Mouse (Mus musculus) kidney, postnatal 14 days (tissue): ENCODE measurements around the gene Psmd12.
"Not testable (repeated sequence)": the region's sequence is repeated elsewhere in the genome, so short reads cannot be mapped to it uniquely, and the experiment has no call there.

Source experiments
- DNase-seq: peaks from one replicate; pipeline ENCODE4 v3.0.0; 2022; ENCODE audit warnings: mixed read lengths

Psmd12 gene

DNA sequence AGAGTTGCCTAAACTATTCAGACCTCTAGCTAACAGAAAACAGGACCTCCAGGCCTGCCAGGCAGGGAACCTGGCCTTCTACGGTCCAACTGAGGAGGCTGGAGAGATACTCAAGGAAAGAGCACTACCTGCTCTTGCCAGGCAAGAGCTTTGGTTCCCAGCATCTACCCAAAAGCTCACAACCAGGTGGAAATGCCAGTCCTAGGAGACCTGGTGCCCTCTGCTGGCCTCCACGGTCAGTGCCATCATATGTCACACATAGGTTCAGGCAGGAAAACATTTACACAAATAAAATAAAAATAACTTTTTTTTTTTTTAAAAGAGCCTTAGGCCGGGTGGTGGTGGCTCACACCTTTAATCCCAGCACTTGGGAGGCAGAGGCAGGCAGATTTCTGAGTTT lies 16.8 kb upstream of the Psmd12 start:
- no peak for DNase-seq

DNA sequence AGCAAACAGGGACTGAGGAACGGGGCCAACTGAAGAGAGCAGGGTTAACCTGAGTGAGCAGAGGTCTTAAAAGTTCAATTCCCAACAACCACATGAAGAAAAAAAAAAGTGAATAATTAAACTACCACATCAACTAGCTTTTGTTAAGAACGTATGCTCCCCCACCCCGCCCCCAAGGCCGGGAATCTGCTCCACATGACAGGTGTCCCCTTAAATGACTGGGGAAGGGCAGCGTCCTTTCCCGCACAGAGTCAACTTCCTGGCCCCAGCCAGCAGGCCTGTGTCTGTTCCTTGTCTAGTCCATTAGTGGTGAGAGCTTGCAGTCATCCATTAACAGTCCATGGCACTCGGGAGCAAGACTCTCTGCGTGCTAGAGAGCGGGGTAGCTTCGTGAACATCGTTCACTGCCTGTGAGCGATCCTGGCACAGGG lies 16.0 kb upstream of the Psmd12 start:
- DNase-seq: peak; percentile 45

DNA sequence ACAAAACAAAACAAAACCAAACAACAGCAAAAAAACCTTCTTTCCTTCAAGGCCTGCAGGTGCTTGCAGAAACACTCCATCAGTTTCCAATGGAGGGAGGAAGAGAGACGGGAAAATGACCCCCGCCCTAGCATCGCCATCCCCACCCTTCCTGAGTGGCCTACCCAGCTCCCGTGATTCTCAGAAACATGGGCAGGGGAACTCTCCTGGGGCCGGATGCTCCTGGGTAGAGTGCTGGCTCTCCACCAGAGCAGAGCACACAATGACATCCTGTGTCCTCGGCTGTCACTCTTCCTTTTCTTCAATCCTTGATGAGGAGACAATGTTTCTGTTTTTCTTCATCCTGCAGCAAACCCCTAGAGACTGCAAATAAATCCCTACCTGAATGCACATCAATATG lies 15.1 kb upstream of the Psmd12 start:
- DNase-seq: peak; percentile 43

DNA sequence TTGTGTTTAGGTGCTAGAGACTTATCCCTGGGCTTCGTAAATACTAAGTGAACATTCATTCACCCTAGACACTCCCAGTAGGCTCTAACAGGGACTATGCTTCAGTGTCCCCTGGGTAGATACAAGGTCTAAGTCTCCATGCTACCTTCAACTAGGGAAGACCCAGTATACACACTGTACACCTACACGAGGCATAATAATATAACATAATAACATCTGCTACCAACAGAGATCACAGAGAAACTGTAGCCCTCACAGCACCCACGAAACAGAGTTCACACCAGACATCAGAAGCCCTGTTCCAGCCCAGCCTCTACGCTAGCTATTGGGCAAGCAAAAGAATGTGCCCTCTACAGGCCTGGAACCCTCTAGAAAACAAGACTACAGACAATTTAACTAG lies 14.2 kb upstream of the Psmd12 start:
- DNase-seq: no peak

DNA sequence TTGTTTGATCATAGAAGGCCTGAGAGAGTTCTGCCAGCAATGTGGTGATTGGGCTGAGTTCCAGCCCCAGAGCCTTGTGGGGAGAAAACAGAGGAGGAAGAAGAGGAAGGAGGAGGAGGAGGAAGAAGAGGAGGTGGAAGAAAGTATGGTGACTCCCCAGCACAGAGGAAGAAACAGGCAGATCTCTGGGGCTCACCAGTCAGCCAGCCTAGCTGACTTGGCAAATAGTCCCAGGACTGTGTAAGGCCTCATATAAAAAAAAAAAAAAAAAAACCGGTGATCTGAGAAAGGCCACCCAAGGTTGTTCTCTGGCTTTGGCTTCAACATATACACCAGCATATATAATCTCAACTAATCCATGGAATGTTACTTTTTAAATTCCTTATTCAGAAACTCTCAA lies 13.3 kb upstream of the Psmd12 start:
- no peak for DNase-seq

DNA sequence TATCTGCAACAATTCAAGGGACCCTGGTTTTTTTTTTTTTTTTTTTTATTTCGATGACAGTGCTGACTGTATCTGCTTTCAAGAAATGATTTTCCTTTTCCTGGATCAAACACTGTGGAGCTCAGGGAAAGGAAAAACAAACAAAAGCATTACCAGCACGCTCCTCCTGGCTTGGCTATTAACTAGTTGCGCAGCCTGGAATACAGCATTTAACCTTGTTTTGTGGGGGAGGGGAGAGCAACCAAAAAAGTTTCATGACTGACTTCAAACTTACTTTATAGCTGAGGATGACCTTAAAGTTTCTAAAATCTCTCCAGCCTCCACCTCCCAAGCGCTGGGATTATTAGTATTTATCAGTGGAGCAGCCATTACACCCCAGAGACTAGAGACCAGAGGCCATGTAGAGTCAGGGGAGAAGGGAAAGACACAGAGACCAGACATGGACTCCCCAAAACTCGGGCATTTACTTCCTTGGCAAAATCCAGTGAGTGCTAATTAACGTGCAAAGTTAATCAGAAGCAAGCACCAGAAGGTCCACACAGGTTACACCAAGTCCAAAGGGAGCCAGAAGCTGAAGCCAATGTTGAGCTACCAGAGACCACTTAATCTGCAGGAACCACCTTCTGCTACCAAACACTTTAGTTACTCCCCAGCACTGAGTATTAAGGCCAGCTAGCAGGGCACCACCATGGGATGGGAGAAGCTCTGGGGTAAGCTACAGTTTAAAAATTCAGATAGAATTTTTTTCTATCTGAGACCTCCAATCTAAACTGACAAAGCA lies 12.5 kb upstream of the Psmd12 start:
- DNase-seq: peak; percentile 39

DNA sequence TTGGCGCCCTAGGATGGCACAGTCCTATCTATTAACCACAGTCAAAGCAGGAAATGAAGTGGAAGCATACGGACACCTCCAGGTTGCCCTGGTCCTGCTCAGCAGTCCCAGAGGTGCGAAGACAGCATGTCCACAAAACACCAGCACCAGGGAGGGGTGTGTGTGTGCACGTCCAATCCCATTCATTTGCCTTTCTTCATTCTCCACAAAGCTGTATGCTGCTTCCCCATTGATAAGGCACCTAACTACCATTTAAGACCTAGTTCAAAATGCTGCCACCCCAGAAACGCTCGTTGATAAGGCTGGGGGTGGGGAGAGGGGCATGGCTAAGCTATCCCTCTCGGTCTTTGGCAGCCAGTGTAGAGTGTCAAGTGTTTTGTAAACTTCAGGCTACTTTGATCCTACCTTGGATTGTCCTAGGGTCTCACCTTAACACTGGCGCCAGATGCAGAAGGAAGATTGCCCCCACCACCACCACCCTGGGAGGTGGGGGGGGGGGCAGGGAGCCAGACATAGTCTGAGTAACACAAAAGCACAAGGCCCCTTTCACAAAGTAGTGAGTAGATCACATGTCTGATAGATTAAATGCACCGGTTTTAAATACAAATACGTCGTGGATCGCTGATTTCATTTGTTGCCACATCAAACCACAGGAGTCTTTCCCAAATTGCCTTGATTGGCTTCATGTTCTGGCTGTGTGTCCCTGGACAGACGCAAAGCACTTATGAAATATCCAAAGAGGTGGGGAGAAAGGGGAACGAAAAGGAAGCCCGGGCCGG lies 10.8 kb upstream of the Psmd12 start:
- DNase-seq: no peak

DNA sequence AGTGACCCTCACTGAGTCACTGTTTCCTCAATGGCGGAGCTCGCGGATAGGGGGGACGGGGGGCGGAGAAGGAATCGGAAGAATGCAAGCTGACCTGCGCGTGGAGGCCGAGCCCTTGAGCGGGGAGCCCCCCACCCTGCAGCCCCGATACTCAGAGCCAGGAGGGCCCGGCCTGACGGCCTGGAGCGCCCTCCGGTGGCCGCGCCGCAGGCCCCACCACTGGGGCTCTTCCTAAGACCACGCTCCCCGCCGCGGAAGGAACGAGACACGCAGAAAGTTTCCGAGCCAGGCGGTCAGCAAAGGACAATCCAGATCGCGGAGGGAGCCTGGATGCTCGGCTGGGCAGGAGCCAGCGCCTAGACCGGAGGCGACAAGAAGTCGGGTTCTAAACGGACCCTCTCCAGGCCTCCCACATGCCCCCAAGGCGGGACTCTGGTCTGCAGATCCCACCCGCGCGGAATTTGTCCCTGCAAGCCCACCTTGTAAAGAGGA lies 10.2 kb upstream of the Psmd12 start:
- peak; percentile 89 for DNase-seq

DNA sequence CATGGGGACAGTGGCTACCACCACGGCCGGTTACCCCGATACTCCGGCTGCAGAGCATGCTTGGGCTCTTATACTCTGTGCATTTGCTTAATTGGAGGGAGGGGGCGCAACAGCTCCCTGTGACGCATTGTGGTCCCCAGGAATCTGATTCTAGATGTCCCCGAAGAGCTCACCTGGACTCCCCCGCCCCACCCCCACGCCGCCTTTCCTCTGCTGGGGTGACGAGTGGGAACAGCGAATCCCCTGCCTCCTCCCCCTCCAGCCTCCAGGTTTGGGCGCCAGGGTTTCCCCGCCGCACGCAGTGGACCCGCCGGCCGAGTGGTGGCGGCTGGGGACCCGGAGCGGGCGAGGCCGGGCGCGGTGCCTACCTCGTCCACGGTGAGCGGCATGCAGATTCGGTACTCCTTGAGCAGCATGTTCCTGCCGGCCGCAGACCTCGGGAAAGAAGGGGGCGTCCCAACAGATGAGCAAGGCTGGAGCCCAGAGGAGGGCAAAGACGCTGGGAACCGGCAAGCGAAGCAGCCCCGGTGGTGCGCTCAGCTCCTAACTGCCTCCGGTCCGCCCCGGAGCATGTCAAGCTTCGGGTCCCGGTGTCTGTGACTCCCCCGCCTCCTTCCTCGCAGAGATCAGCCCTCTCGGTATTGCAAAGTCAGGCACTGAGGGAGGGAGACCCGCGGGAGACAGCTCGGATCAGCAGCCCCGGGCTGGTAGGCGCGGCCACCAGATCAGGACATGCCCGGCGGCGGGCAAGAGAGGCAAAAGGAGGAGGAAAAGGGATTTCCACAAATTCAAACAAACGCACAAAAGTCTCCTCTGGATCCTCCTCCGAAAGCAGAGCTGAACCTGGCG lies 9.5 kb upstream of the Psmd12 start:
- DNase-seq: peak; percentile 75

DNA sequence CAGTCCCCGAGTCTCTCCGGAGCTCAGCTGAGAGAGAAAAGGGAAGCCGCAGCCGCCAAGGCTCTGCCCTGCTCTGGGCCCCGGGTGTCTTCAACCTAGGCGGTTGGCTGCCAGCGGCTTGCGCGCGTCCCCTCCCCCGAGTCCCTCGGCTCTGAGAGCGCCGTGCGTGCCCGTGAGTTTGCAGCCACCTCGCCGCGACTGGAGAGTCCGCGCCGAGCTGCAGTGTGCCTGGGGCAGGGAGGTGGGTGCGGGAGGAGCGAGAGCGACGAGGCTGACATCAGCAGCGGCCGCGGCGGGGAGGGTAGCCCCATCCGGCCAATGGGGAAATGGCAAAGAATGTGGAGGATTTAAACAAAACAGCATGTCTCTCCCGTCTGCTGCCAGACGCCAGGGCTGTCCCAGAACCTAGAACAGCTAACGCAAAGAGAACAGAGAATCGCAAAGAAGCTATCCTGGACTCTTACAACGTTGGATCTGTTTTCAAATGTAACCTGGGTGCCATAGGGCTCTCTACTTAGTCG lies 8.7 kb upstream of the Psmd12 start, which contains the start of gene Pitpnc1:
TSS of gene Pitpnc1 (minus strand) at position 179 of the 521 bp plus-strand sequence.
- peak; percentile 92 for DNase-seq

DNA sequence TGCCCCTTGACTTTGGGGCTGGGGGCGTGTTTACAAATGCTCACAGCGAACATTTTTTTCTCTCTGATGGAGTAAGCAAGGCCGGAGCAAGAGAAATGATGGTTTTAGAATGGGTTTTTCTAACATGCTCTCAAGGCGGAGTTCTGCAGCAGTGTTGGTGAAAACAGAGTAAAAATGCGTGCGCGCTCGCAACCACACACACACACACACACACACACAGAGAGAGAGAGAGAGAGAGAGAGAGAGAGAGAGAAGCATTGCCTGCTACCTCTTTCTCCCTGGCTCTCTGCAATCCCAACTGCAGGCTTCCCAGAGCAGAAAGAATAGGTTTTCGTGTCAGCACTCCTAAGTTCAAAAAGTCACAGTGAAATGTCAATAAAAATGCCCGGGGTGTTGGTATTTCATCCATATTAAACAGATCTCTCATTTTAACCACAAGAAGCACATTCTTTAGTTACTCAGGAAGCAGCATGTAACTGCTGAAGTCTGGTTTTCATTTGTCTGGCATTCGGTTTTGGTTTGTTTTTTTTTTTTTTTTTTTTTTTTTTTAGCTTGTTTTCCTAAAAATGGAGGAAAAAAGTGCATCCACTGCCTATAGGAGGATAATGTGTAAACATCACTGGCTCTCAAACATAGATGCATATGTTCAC lies 8.1 kb upstream of the Psmd12 start:
- DNase-seq: peak; percentile 25

DNA sequence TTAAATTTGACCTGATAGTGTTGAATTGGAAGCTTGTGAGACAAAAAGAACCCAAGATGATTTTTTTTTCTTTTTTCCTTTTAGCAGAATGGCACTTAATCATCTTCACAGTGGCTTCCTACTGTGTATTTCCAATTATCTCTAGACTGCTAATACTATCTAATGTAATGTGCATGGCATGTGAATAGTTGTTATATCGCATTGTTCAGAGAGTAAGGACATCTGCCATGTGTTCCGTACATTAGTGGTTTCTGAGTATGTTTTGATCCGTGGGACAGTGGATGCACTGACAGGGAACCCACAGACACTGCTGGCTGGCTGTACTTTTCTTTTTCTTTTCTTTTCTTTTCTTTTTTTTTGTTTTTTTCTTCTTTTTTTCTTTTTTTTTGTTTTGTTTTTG lies 7.0 kb upstream of the Psmd12 start:
- DNase-seq: no peak

DNA sequence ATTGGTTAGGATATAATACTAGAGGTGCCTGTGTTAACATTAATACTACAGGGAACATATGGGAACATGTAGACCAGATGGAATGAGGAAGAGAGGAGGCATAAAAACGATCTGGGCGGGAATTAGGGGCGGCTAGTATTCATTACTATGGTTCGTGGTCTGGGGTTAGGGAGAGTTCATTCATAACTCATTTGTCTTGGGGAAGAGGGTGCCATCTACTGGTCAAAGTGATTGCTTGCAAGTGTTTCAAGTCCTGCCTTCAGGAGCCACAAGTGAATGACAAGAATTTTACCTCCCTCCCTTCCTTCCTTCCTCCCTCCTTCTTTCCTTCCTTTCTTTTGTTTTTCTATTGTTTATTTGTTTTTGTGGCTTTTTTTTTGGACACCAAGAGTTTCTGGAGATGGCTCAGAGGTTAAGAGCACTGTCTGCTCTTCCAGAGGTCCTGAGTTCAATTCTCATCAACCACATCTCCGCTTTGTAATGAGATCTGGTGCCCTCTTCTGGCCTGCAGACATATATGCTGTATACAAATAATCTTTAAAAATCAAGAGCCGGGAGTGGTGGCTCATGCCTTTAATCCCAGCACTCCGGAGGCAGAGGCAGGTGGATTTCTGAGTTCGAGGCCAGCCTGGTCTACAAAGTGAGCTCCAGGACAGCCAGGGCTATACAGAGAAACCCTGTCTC lies 6.0 kb upstream of the Psmd12 start:
- peak; percentile 81 for DNase-seq

DNA sequence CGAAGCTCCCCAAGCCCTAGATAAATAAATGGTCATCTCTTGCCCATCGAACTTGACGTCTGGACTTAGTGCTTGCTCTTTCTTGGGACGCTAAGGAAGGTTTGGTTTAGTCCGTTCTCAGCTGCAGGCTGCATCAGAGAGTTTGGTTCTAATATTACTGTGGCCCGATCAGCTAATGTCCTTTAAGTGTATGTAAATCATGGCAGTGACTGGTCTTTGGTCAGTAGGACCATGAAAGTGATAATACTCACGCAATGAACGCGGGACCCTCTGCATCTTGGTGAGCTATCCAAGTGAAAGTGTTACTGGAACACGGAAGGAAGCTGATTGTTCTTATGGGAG lies 549 bp downstream of the Psmd12 start:
- DNase-seq: no peak

DNA sequence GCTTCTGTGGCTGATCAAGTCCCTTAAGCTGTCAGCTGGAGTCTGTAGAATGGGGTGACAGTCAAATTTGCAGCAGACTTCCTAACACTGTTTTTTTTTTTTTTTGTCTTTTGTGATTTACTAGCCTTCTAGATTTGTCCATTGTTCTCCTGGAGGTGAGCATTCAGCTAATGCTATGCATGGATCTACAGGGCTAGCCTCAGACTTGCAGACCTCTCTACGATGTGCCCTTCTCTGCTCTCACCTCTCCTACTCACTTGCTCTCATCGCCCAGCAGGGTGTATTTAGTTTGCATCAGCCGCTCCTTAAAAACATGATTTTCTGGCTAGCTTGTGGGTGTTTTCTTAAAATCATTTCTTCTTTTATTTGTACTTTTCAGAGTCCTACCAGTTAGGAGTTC lies 5.1 kb downstream of the Psmd12 start:
- DNase-seq: no peak

DNA sequence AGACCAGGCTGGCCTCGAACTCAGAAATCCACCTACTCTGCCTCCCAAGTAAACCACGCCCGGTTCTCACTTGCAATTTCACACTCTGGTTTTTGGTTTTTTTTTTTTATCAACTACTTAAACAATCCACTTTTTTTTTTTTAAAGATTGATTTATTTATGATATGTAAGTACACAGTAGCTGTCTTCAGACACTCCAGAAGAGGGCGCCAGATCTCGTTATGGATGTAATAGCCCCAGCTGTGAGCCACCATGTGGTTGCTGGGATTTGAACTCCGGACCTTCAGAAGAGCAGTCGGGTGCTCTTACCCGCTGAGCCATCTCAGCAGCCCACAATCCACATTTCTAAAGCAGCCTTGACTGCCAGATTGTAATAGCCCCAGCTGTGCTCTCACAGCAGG lies 23.5 kb downstream of the Psmd12 start:
- no peak for DNase-seq

DNA sequence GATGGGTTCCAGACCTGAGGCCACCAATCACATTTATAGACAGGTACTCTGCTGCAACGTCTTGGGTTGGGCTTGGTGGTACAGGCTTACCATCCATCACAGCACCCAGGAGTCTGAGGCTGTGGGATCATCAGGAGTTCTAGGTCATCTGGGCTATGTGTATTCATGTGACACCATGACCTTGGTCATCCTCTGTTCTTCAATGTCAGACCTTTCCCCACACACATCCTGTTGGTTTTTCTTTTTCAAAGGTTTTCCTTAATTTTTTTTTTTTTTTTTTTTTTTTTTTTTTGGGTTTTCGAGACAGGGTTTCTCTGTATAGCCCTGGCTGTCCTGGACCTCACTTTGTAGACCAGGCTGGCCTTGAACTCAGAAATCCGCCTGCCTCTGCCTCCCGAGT lies 25.1 kb downstream of the Psmd12 start:
- not testable (repeated sequence) for DNase-seq

DNA sequence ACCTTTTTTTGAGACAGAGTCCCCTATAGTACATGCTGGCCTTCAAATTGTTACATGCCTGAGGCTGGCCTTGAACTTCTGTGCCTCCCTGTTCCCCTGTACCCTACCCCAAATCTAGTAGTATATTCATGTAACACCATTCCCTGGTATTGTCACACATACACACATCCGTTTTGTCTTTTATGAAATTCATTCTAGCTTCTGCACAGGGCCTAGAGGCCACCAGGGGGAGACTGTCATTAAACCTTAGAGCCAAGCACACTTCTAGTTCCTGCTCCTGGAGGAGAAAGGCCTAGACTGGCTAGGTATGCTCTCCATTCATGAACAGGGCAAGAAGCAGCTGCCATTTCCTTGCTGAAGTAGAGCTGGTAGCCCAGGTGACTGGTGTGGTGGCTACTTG lies 27.0 kb downstream of the Psmd12 start:
- peak; percentile 21 for DNase-seq

DNA sequence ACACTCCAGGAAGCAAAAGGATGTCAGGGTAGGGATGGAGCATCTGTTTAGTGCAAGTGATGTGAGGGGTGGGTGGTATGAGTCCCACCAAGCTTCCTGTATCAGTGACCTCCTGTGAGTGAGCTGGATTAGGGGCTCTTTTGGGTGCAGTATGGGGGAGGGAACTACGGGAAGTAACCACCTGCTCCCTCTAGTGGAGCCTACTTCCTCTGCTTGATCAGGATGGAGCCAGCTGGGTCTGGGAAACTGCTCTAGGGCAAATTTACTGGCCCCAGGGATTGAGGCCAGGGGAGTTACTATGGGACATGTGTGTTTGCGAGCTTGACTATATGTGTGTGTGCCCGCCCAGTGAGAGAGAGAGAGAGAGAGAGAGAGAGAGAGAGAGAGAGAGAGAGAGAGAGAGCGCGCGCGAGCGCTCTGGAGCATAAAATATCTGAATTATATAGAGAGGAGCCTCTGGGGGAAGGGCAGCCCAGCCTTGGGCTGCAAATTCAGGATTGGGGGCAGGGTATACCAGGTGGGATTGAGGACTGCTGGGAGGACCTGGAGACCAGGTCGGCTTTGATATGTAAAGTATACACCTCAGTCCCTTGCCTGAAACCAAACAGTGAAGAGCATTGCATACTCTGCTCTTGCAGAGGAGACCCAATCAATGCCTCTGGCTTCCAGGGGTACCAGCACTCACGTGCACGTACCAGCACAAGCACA lies 30.5 kb downstream of the Psmd12 start:
- peak; percentile 20 for DNase-seq

DNA sequence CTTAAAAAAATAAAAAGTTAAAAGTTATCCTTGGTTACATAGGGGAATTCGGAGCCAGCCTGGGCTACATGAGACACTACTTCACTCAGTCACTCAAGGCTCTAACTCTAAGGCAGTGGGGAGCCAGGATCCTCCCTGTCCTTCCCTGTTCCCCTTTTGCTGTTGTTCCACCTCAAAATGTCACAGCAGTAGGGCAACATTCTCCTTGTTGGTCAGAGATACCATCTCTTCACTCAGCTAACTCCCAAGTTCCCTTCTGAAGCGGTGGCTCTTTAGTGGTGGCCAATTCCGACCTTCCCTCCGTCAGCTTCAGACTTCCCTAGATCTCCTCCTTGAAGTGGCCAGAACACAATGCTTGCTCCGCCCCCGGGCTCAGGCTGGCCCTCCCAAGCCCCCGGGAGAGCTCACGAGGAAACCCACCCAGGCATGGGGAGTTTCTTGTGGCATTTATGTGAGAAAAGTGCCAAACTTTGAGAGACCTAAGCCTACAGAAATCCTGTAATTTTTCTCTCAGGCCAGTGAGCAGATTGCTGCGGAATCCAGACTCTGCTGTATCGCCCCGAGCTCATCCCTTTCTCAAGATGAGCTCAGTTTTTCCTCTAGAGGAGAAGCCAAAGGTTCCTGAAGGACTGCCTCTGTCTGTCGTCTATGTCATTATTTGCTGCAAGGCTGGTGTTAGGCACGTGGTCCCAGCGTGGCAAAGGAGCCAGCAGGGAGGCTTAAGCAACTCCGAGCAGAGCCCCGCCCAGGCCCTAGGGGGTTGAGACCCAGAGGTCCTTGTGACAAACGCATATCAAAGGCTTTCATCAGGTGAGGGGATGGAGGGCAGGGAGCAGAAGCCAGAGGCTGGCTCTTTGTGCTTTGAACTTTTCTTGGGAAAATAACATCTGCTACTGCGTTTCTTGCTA lies 31.3 kb downstream of the Psmd12 start:
- peak; percentile 29 for DNase-seq
